Mouse (Mus musculus) liver, embryonic 16.5 days (tissue): Measurements from ENCODE around the gene Casp9. TPM values are rescaled to one million over a fixed set of nuclear protein-coding genes. Genes with fewer than 3 reads are reported as not detected.

Experiments
- ATAC-seq: fragments of 200-750 bp; cut with Nextera tagmentation; 2 replicates; pipeline ENCODE4 v1.8.0; 2017; ENCODE audit warnings: low read depth, mild to moderate bottlenecking, moderate number of reproducible peaks, moderate library complexity
- H3K27ac ChIP-seq: fragments of 300-500 bp; sonication (generic); 2 replicates; pipeline ENCODE4 v1.5.1; 2014; ENCODE audit warnings: mild to moderate bottlenecking, low read length
- H3K27me3 ChIP-seq: fragments of 300-500 bp; sonication (generic); 2 replicates; pipeline ENCODE4 v1.6.1; 2014; ENCODE audit warnings: low read depth, low read length, mixed read lengths; ENCODE audit not compliant: control insufficient read depth, insufficient read depth
- H3K36me3 ChIP-seq: fragments of 300-500 bp; sonication (generic); 2 replicates; pipeline ENCODE4 v1.6.1; 2014; ENCODE audit warnings: mild to moderate bottlenecking; ENCODE audit not compliant: control insufficient read depth, insufficient read depth
- H3K4me1 ChIP-seq: fragments of 300-500 bp; sonication (generic); 2 replicates; pipeline ENCODE4 v1.6.1; 2014; ENCODE audit warnings: low read depth, low read length, mixed read lengths; ENCODE audit not compliant: control insufficient read depth
- H3K4me2 ChIP-seq: fragments of 300-500 bp; sonication (generic); 2 replicates; pipeline ENCODE4 v1.6.1; 2014; ENCODE audit warnings: low read depth, low read length, mixed read lengths
- H3K4me3 ChIP-seq: fragments of 300-500 bp; sonication (generic); 2 replicates; pipeline ENCODE4 v1.5.1; 2014; ENCODE audit warnings: low read depth, mild to moderate bottlenecking, low read length
- H3K9ac ChIP-seq: fragments of 300-500 bp; sonication (generic); 2 replicates; pipeline ENCODE4 v1.6.1; 2014; ENCODE audit warnings: low read depth, low read length
- H3K9me3 ChIP-seq: fragments of 300-500 bp; sonication (generic); replicated peaks from 2 replicates; pipeline ENCODE4 v1.6.1; 2016; ENCODE audit warnings: low read length; ENCODE audit not compliant: control insufficient read depth
- WGBS: fragments of 180-500 bp; shearing (Covaris S2); extraction: QIAGEN DNeasy Blood & Tissue Kit; methylation state at CpG from one replicate; pipeline ENCODE4 v1.1.7; 2014; ENCODE audit not compliant: insufficient replicate concordance; 5-methylcytosine and 5-hydroxymethylcytosine counted together
- polyA plus RNA-seq: library from polyadenylated mRNA; unstranded; fragments of >200 nt; fragmentation: Nextera tagmentation; extraction: Ambion mirVana; gene quantifications from 2 replicates; pipeline ENCODE4 v1.2.1, GENCODE M21; 2015

Gene Casp9
- polyA plus RNA-seq, result 9.5 and 10.4 TPM in 2 replicates

- no peaks in the 10 kb centered on the region for H3K27me3 ChIP-seq
- peak; percentile 81 for ATAC-seq
- under 1% methylated on average over 68 of the region's 80 CpGs for WGBS
- peak within 1 kb of the TSS; percentile 77 for H3K4me2 ChIP-seq
- no peaks in the 10 kb centered on the region for H3K36me3 ChIP-seq
- peak within 1 kb of the TSS; percentile 79 for H3K4me3 ChIP-seq
- H3K9ac ChIP-seq, result peak within 1 kb of the TSS; percentile 78
- peak within 1 kb of the TSS; percentile 96 for H3K27ac ChIP-seq
- peaks cover 39% of the 10 kb centered on the region for H3K4me1 ChIP-seq
- H3K9me3 ChIP-seq, result no peaks in the 10 kb centered on the region
Measured at GRCm38 (mm10) chr4:141793282-141794151, at the start of gene Casp9. Gene Casp9 (plus strand): TSS chr4:141793612.

- whole genome bisulfite sequencing, result 32% methylated on average over 24 of the region's 25 CpGs
- Histone ChIP-seq H3K27me3 (no peaks in the 10 kb centered on the region), H3K4me1 (peaks cover 27% of the 10 kb centered on the region), H3K4me3 (peak within 1 kb of the TSS; percentile 51), H3K36me3 (no peaks in the 10 kb centered on the region), H3K27ac (peak within 1 kb of the TSS; percentile 66), H3K4me2 (peak within 1 kb of the TSS; percentile 26), H3K9me3 (no peaks in the 10 kb centered on the region), H3K9ac (peak within 1 kb of the TSS; percentile 51)
- ATAC-seq, result no peak
Measured at GRCm38 (mm10) chr4:141746578-141747346, 46.6 kb upstream of the Casp9 start, which contains the start of gene Agmat. Gene Agmat (plus strand): TSS chr4:141746672.

- Histone ChIP-seq H3K36me3 (no peaks in the 10 kb centered on the region), H3K9me3 (no peaks in the 10 kb centered on the region), H3K4me2 (0 out of 2 replicates have a peak overlapping the region, but pooled peaks have one; percentile 2), H3K9ac (peak overlapping the region; percentile 33; the same call in 1 of the 2 replicates), H3K4me1 (peaks cover 36% of the 10 kb centered on the region), H3K27me3 (no peaks in the 10 kb centered on the region), H3K27ac (peak overlapping the region; percentile 73), H3K4me3 (no peak overlapping the region)
- no peak for ATAC-seq
- WGBS, result 53% methylated on average over 11 of the region's 11 CpGs
Measured at GRCm38 (mm10) chr4:141749557-141749956, 43.9 kb upstream of the Casp9 start.

- no peaks in the 10 kb centered on the region for H3K27me3 ChIP-seq
- peak overlapping the region; percentile 99 for H3K27ac ChIP-seq
- H3K36me3 ChIP-seq, result no peaks in the 10 kb centered on the region
- H3K9ac ChIP-seq, result peak overlapping the region; percentile 55
- H3K4me2 ChIP-seq, result peak overlapping the region; percentile 59; the same call in 1 of the 2 replicates
- 62% methylated on average over 3 of the region's 3 CpGs for WGBS
- peaks cover 44% of the 10 kb centered on the region for H3K4me1 ChIP-seq
- H3K9me3 ChIP-seq, result no peaks in the 10 kb centered on the region
- H3K4me3 ChIP-seq, result no peak overlapping the region
- ATAC-seq, result no peak
Measured at GRCm38 (mm10) chr4:141750826-141751225, 42.6 kb upstream of the Casp9 start.

GRCm38 (mm10) chr4:141751419-141752075, 41.9 kb upstream of the Casp9 start:
- Histone ChIP-seq H3K27me3 (no peaks in the 10 kb centered on the region), H3K27ac (peak overlapping the region; percentile 99), H3K4me3 (peak overlapping the region; percentile 21), H3K9me3 (no peaks in the 10 kb centered on the region), H3K4me1 (peaks cover 42% of the 10 kb centered on the region), H3K36me3 (no peaks in the 10 kb centered on the region), H3K9ac (peak overlapping the region; percentile 55), H3K4me2 (peak overlapping the region; percentile 59)
- 11% methylated on average over 4 of the region's 4 CpGs for WGBS
- peak; percentile 85 for ATAC-seq

- Histone ChIP-seq H3K9me3 (no peaks in the 10 kb centered on the region), H3K4me3 (peak overlapping the region; percentile 21), H3K27me3 (no peaks in the 10 kb centered on the region), H3K4me1 (peaks cover 38% of the 10 kb centered on the region), H3K4me2 (peak overlapping the region; percentile 59), H3K9ac (peak overlapping the region; percentile 32), H3K36me3 (no peaks in the 10 kb centered on the region), H3K27ac (peak overlapping the region; percentile 99)
- 2% methylated on average over 4 of the region's 4 CpGs for WGBS
- ATAC-seq, result peak; percentile 90
Measured at GRCm38 (mm10) chr4:141752076-141752421, 41.4 kb upstream of the Casp9 start.

GRCm38 (mm10) chr4:141755375-141755930, 38.0 kb upstream of the Casp9 start:
- H3K9ac ChIP-seq, result no peak overlapping the region
- H3K4me2 ChIP-seq, result no peak overlapping the region
- no peaks in the 10 kb centered on the region for H3K36me3 ChIP-seq
- H3K4me1 ChIP-seq, result peaks cover 59% of the 10 kb centered on the region
- no peaks in the 10 kb centered on the region for H3K27me3 ChIP-seq
- peak overlapping the region; percentile 55 for H3K27ac ChIP-seq
- no peak for ATAC-seq
- H3K9me3 ChIP-seq, result no peaks in the 10 kb centered on the region
- WGBS, result 82% methylated on average over 19 of the region's 19 CpGs
- no peak overlapping the region for H3K4me3 ChIP-seq

GRCm38 (mm10) chr4:141757124-141757523, 36.3 kb upstream of the Casp9 start:
- 90% methylated on average over 3 of the region's 3 CpGs for WGBS
- no peak for ATAC-seq
- peak overlapping the region; percentile 36; the same call in 1 of the 2 replicates for H3K27ac ChIP-seq
- H3K9ac ChIP-seq, result no peak overlapping the region
- no peaks in the 10 kb centered on the region for H3K9me3 ChIP-seq
- H3K4me3 ChIP-seq, result no peak overlapping the region
- H3K27me3 ChIP-seq, result no peaks in the 10 kb centered on the region
- H3K4me1 ChIP-seq, result peaks cover 46% of the 10 kb centered on the region
- H3K4me2 ChIP-seq, result no peak overlapping the region
- H3K36me3 ChIP-seq, result no peaks in the 10 kb centered on the region
